In the genomic region with DNA sequence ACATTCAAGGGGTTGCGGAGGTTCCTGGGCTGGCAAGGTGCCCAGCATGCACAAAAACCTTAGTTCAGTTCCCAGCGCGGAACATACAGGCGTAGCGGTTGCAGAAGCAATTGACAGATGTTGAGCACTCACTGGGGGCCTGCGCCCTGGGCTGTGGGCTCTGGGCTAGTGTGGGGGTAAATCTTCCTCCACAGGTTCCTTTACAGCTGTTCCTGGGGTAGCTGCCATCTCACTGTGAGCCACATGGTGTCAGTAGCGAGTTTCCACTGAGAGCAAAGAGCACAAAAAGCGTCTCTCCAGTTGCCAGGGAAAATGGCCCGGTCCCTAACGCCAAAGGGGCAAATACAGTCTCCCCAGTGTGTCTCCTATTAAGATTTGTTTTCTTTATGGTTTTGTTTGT, we compare ENCODE assay signal across 9 mouse cellular contexts. TPM values are rescaled to one million over a fixed set of nuclear protein-coding genes. Genes with fewer than 3 reads are reported as not detected.
DNase-seq lines count a peak whose midpoint lies in the region; TF ChIP-seq lines count a peak whose summit lies in the region.
"Had no signal": no experiment of that assay in that cellular context is flagged by ENCODE, and none has a peak within 500 bp of the region (broad histone marks: within the 10 kb centered on the region; RNA-seq: fewer than 3 reads in every experiment).

No protein-coding gene starts in this region.

- peak; percentile 78 for DNase-seq in A20 (ENCODE audit: low read depth, low spot score)
- DNase-seq in adrenal gland, adult 18-20 months (ENCODE audit: low spot score in 2 of 2), result peak; percentile 82 to 86
- DNase-seq in embryo, embryonic 9.5 days (ENCODE audit: extremely low spot score), result peak; percentile 86
- peak; percentile 80 to 89 for DNase-seq in heart, adult 9 months (ENCODE audit: low spot score in 2 of 2)
- peak; percentile 90 to 92 for DNase-seq in kidney, postnatal 4 days
- DNase-seq in lung, adult 2 months, result peak; percentile 87
- DNase-seq in ovary, postnatal 36 days (ENCODE audit: low spot score), result peak; percentile 84
- peak; percentile 12 to 52 for DNase-seq in thymus, postnatal 10 days (ENCODE audit: low spot score in 2 of 2)

- TF ChIP-seq CTCF in lung, adult 2 months (IDR thresholded peaks at IDR 0.05; ENCODE audit: insufficient read depth, low read length), result peak; percentile 96

- H3K4me1 ChIP-seq in lung, adult 2 months (ENCODE audit: control insufficient read depth, insufficient read depth, low read length), result peaks cover 13% of the 10 kb centered on the region

- 2% methylated on average over 10 of the region's 10 CpGs for WGBS in lung, adult 2 months

- TF ChIP-seq POLR2A in lung, adult 2 months (IDR thresholded peaks at IDR 0.05; ENCODE audit: borderline replicate concordance, extremely low read depth, low read depth, low read length), result no peak

- H3K4me3 ChIP-seq in lung, adult 2 months (replicated peaks; ENCODE audit: extremely low read depth, low read depth, low read length), result no peak overlapping the region
- H3K4me3 ChIP-seq: limb, embryonic 12.5 days had no signal

RNA-seq across cellular contexts. Expression of a gene that starts 0.8 kb away (rescaled TPM):
- 100 to 1,000 TPM; 107 to 138 TPM for total RNA-seq in adrenal gland, adult 18-20 months (2021)
- polyA plus RNA-seq in lung, adult 2 months (2012; rRNA removed), result 176 and 296 TPM in 2 replicates

RNA-seq across cellular contexts. Expression of a gene that starts 1.9 kb away (rescaled TPM):
- total RNA-seq in adrenal gland, adult 18-20 months (2021), result not detected
- not detected in 2 replicates for polyA plus RNA-seq in lung, adult 2 months (2012; rRNA removed)
- polyA plus RNA-seq: limb, embryonic 12.5 days had no signal

RNA-seq across cellular contexts. Expression of a gene that starts 19.2 kb away (rescaled TPM):
- not detected for total RNA-seq in adrenal gland, adult 18-20 months (2021)
- 2.0 and 2.2 TPM in 2 replicates for polyA plus RNA-seq in lung, adult 2 months (2012; rRNA removed)

RNA-seq across cellular contexts. Expression of a gene that starts 42.3 kb away (rescaled TPM):
- total RNA-seq in adrenal gland, adult 18-20 months (2021), result 10 to 100 TPM; 10.8 to 20.2 TPM
- polyA plus RNA-seq in lung, adult 2 months (2012; rRNA removed), result 2.4 and 4.0 TPM in 2 replicates

RNA-seq across cellular contexts. Expression of a gene that starts 55.3 kb away (rescaled TPM):
- total RNA-seq in adrenal gland, adult 18-20 months (2021), result 10 to 100 TPM; 32.4 to 33.4 TPM
- polyA plus RNA-seq in lung, adult 2 months (2012; rRNA removed), result 7.8 and 12.0 TPM in 2 replicates

Comparison
In these comparisons a context has a peak if more than half of its experiments do, and no peak if none do; other contexts are left out.
1. DNase-seq: peak in every context shown above with its lines; median percentile 91 in kidney, postnatal 4 days; 87 in lung, adult 2 months; 86 in embryo, embryonic 9.5 days; 84 in heart, adult 9 months; 84 in adrenal gland, adult 18-20 months; 84 in ovary, postnatal 36 days; 78 in A20; 32 in thymus, postnatal 10 days.